ENCODE assay signal across 12 mouse cellular contexts in the genomic region with DNA sequence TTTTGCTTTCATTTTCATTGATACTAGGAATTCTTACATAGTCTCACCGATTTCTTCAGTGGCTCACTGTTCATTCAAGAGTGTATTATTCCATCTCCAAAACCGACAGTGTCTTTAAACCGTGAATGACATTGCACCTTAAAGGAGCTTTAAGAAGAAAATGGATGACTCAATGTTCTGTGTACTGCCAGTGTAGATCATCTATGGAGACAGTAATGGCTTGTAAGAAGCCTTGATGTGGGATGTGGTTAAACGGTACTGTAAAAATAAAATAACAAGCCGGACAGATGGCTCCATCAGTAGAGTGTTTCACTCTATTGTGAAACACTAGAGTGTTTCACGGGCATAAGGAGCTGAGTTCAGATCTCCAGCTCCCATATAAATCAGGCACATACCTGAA.
"Had no signal": no experiment of that assay in that cellular context is flagged by ENCODE, and none has a peak within 500 bp of the region (broad histone marks: within the 10 kb centered on the region; RNA-seq: fewer than 3 reads in every experiment).

No protein-coding gene starts in this region.

- DNase-seq: kidney, adult 9 months; kidney, postnatal 14 days; kidney, postnatal 4 days; layer of hippocampus, postnatal 36 days; left cerebral cortex, postnatal 4 days; liver, postnatal 0 days; lung, embryonic 14.5 days; thymus, adult 18-20 months; thymus, postnatal 36 days had no signal

- ATAC-seq: liver, postnatal 0 days; lung, postnatal 0 days; midbrain, embryonic 13.5 days; midbrain, embryonic 16.5 days had no signal
